Mouse (Mus musculus) bone marrow macrophage, adult 2 months (primary cell): Measurements from ENCODE around the gene Ddx42.

Experiments
- CTCF ChIP-seq: IDR thresholded peaks from 2 replicates; pipeline ENCODE4 v1.5.1; 2012; ENCODE audit warnings: low read depth, mild to moderate bottlenecking, low read length, moderate library complexity
- POLR2A ChIP-seq: IDR thresholded peaks from 2 replicates; pipeline ENCODE4 v1.6.1; 2012; ENCODE audit warnings: mild to moderate bottlenecking, low read depth, low read length, borderline replicate concordance

- no peak for TF ChIP-seq POLR2A
- TF ChIP-seq CTCF: no peak
These were observed 43.5 kb upstream of the Ddx42 start for GRCm38 (mm10) chr11:106173228-106173627.
